Mouse (Mus musculus): ENCODE data around the gene Anxa9. TPM values are rescaled to one million over a fixed set of nuclear protein-coding genes. Genes with fewer than 3 reads are reported as not detected.

Anxa9 gene
- polyA plus RNA-seq (2012), result 0.97 and 1.0 TPM in 2 replicates

- TF ChIP-seq GATA1 (IDR thresholded peaks at IDR 0.05; ENCODE audit: low read length), result no peak
These were observed at the start of gene Anxa9 for GRCm38 (mm10) chr3:95307100-95307499. TSS of gene Anxa9 (minus strand) at chr3:95307176.

DNA sequence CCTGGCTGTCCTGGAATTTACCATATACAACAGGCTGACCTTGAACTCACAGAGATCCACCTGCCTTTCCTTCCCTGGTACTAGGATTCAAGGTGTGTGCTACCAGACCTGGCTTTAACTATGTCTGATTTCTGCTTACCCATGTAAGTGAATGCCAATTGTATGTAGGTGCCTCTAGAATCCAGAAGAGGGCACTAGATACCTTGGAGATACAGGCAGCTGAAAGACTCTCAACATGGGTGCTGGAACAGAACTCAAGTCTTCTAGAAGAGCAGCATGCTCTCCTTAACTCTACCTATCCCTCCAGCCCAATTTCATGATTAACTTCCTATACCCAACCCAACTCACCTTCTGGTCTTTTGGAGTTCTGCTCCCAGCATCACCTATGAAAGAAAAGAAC lies 42.5 kb upstream of the Anxa9 start:
- no peak for TF ChIP-seq GATA1 (IDR thresholded peaks at IDR 0.05; ENCODE audit: low read length)

- TF ChIP-seq GATA1 (IDR thresholded peaks at IDR 0.05; ENCODE audit: low read length), result no peak
These were observed 39.5 kb upstream of the Anxa9 start for GRCm38 (mm10) chr3:95346454-95346853.

GRCm38 (mm10) chr3:95338251-95338650 lies 31.3 kb upstream of the Anxa9 start:
- no peak for TF ChIP-seq GATA1 (IDR thresholded peaks at IDR 0.05; ENCODE audit: low read length)

DNA sequence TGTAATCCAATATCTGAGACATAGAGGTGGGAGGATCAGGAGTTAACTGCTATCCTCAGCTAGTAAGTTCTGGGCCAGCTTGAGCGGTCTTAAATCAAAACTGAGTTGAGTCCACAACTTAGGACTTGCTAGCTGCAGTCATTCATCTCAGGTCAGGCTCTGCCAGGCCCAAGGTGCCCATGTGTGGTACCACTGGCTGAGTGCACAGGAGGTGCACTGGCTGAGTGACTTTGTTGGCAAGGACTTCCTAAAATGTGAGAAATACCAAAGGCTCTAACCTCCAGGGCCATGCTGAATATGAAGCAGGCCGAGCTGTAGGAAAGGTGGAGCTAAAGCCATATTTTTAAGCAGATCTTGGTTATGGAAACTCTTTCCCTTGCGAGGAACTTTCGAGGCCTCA lies 30.4 kb upstream of the Anxa9 start:
- TF ChIP-seq GATA1 (IDR thresholded peaks at IDR 0.05; ENCODE audit: low read length), result no peak

GRCm38 (mm10) chr3:95331528-95331927 lies 24.6 kb upstream of the Anxa9 start:
- TF ChIP-seq GATA1 (IDR thresholded peaks at IDR 0.05; ENCODE audit: low read length), result no peak

DNA sequence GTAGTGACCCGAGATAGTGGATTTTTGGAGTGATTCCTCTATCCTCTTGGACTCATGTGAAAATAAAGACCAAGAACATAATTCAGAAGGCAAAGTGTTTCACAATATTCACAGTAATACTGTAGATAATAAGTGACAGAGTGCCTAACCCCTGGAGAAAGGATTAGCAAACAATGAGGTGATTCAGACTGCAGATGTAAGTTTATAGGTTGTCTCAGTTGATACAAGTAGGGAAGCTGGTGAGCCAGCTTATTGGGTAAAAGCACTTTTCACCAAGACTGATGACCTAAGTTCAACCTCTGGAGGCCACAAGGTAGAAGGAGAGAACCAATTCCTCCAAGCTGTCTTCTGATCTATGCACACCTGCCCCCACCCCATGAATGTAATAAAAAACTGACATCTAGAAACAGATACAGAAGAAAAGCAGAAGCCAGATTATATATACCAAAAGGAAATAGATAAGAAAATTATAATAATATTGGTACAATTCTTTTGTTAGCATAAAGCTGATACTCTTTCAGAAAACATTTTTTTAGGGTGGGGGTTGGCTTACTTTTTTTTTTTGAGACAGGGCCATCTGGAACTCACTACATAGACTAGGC lies 21.9 kb upstream of the Anxa9 start:
- no peak for TF ChIP-seq GATA1 (IDR thresholded peaks at IDR 0.05; ENCODE audit: low read length)

- no peak for TF ChIP-seq GATA1 (IDR thresholded peaks at IDR 0.05; ENCODE audit: low read length)
These were observed 17.6 kb upstream of the Anxa9 start for GRCm38 (mm10) chr3:95324454-95325144.

- no peak for TF ChIP-seq GATA1 (IDR thresholded peaks at IDR 0.05; ENCODE audit: low read length)
These were observed 16.5 kb upstream of the Anxa9 start for GRCm38 (mm10) chr3:95323429-95323828.

DNA sequence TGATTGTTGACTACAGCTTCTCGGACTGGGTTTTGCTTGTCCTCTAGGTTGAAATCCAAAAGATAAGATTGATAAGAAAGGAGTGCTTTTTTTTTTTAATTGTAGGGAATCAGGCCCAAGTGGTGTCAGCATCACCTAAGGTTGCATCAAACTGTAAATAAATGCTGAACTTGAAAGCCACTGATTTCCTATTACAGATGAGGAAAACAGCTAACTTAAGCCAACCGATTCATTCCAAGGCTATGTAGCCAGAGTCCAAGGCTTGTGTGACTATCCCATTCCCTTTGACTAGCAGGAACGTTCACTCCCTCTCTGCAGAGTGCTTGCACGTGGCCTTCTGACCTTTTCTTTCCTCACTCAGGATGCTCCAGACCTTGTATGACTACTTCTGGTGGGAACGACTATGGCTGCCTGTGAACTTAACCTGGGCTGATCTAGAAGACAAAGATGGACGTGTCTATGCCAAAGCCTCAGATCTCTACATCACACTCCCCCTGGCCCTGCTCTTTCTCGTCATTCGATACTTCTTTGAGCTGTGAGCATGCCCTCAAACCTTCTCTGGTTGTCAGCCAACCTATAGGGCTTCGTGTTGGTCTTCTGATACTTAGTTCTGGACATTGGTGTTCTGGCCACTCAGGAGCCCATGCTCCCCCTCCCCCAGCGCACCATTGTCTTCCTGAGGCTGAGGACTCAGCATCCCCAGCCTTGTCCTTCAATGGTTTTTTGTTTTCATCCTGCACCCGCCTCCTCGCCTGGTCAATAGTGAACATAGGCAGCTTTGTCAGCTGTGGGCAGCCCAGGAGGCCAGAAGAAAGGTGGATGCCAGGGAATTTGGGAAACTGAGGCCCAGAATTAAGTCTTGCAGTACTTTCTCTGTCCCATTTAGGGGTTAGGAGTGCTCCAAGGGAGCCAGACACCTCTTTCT lies 13.0 kb upstream of the Anxa9 start:
- TF ChIP-seq GATA1 (IDR thresholded peaks at IDR 0.05; ENCODE audit: low read length), result no peak

DNA sequence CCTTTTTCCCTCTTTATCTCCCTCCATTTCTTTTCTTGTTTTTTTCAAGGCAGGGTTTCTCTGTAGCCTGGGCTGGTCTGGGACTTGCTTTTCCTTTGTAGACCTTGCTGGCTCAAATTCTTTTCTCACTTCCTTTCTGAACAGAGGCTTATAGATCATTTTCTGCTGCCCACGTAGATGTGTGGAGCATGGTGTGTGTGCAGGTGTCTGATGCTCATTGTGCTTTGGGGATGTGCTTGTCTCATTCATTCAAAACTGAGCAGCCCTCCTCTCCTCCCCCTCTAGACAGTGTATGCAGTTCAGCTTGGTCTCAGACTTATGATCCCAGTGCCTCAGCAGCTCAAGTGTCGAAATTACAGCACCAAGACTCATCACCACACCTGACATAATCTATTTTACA lies 12.1 kb upstream of the Anxa9 start:
- no peak for TF ChIP-seq GATA1 (IDR thresholded peaks at IDR 0.05; ENCODE audit: low read length)

DNA sequence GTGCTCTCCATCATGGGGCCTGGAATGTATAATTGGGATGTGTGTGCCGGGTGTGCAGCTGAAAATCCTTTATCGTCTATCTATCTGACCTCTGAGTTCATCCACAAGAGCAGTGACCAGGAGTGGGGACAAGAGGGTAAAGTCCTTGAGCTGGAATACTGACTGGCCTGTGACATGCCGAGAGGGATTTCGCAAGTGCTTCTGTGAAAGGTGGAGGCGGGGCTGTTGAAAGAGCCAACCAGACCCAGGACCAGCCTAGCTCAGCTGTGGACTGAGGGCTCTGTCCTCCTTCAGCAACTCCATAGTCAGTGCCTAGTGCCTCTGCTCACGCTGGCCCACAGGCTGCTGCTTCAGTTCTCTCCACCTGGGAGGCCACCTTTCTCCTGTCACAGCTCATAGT lies 11.6 kb upstream of the Anxa9 start:
- no peak for TF ChIP-seq GATA1 (IDR thresholded peaks at IDR 0.05; ENCODE audit: low read length)

DNA sequence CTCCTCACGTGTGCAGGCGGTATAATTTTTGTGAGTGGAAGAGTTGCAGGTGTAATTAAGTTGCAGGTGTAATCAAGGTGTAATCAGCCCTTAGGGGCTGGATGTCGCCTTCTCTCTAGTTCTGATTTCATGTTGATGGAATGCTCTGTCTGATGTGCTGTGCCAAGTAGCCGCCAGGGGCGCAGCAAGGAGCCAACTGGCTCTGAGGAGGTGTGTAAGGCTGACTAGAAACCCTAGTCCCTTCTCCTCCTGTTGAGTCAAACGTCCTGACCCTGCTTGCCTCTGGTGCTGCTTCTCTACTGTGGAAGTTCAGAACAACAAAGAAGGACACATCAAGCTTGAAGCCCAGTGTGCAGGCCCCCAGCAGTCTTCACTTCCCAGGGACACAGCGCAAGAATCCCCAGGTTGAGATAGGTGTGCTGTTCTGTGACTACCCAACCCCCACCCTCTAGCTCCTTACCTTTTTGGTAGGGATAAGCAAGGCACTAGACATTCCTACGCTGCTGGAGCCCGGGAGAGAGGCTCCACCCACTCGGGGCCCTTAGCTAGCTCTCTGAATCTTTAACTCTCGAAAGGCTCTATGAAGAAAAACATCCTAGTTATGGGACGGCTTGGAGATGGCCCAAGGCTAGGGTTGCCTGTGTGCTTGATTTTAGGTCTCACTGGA lies 10.6 kb upstream of the Anxa9 start:
- no peak for TF ChIP-seq GATA1 (IDR thresholded peaks at IDR 0.05; ENCODE audit: low read length)

DNA sequence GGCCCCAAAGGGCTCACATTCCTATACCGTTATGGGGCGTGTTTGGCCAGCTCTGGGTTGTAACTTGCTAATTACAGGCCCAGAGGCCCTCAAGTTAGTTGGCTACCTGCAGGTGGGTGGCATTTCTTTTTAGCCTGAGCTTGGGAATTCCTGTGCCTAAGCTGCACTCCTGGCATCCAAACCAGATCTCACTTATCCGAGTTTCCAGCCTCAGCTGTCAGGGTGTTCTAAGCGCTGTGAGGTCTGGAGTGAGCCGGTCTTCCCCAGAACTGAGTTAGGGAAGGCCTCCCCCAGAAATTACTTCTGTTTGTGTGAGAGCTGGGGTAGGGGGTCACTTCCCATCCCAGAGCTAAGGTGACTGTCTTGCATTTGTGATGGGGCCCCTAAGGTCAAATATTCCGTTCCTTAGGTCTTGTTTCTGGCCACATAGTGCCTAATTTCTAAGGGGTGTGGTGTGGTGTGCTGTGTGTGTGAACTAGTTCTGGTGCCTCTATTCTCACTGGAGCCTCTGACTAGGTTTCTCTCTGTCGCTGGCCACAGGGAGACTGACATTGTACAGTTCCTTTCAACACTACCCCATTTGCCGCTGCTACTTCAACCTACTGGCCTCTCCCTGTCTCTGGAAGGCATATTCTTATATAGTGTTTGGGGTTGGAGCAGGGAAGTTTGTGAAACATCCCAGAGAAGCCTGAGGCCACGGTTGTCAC lies 9.0 kb upstream of the Anxa9 start:
- no peak for TF ChIP-seq GATA1 (IDR thresholded peaks at IDR 0.05; ENCODE audit: low read length)
